Mouse (Mus musculus): ENCODE measurements around the gene C530008M17Rik.

C530008M17Rik gene

GRCm38 (mm10) chr5:76656212-76656611, at the start of gene C530008M17Rik:
Gene C530008M17Rik (plus strand): TSS chr5:76656512.
- no peak for DNase-seq

- DNase-seq = no peak
These were observed 46.5 kb upstream of the C530008M17Rik start for GRCm38 (mm10) chr5:76609702-76610370.

- DNase-seq = no peak
These were observed 43.3 kb upstream of the C530008M17Rik start for GRCm38 (mm10) chr5:76612867-76613499.

GRCm38 (mm10) chr5:76615276-76615675, 41.0 kb upstream of the C530008M17Rik start:
- DNase-seq = no peak

- DNase-seq = no peak
These were observed 40.0 kb upstream of the C530008M17Rik start for GRCm38 (mm10) chr5:76616196-76616747.

- DNase-seq = no peak
These were observed 37.6 kb upstream of the C530008M17Rik start for GRCm38 (mm10) chr5:76618750-76619149.

GRCm38 (mm10) chr5:76623759-76624158, 32.6 kb upstream of the C530008M17Rik start:
- no peak for DNase-seq

- DNase-seq = no peak
These were observed 28.5 kb upstream of the C530008M17Rik start for GRCm38 (mm10) chr5:76627770-76628169.

- DNase-seq = no peak
These were observed 22.3 kb upstream of the C530008M17Rik start for GRCm38 (mm10) chr5:76634012-76634411.

- DNase-seq = peak; percentile 45
These were observed 20.7 kb upstream of the C530008M17Rik start for GRCm38 (mm10) chr5:76635592-76635991.

- no peak for DNase-seq
These were observed 14.2 kb upstream of the C530008M17Rik start for GRCm38 (mm10) chr5:76642076-76642475.

- no peak for DNase-seq
These were observed 12.1 kb upstream of the C530008M17Rik start for GRCm38 (mm10) chr5:76644234-76644633.

- no peak for DNase-seq
These were observed 11.0 kb upstream of the C530008M17Rik start for GRCm38 (mm10) chr5:76645091-76645868.

GRCm38 (mm10) chr5:76649897-76650296, 6.4 kb upstream of the C530008M17Rik start:
- DNase-seq = no peak

- no peak for DNase-seq
These were observed 5.1 kb upstream of the C530008M17Rik start for GRCm38 (mm10) chr5:76651151-76651725.

- peak; percentile 67 for DNase-seq
These were observed 1.2 kb downstream of the C530008M17Rik start for GRCm38 (mm10) chr5:76657245-76658083.

- DNase-seq = peak; percentile 24
These were observed 2.0 kb downstream of the C530008M17Rik start for GRCm38 (mm10) chr5:76658084-76658934.

GRCm38 (mm10) chr5:76659958-76660635, 3.8 kb downstream of the C530008M17Rik start:
- DNase-seq = no peak

GRCm38 (mm10) chr5:76661310-76661709, 5.0 kb downstream of the C530008M17Rik start:
- no peak for DNase-seq

- DNase-seq = no peak
These were observed 8.6 kb downstream of the C530008M17Rik start for GRCm38 (mm10) chr5:76664936-76665335.
